Mouse (Mus musculus) liver, embryonic 14.5 days (tissue): ENCODE data around the gene Mcts2. TPM values are rescaled to one million over a fixed set of nuclear protein-coding genes. Genes with fewer than 3 reads are reported as not detected.

Source experiments
- ATAC-seq: fragments of 200-750 bp; cut with Nextera tagmentation; 2 replicates; pipeline ENCODE4 v1.8.0; 2017; ENCODE audit warnings: moderate number of reproducible peaks, mild to moderate bottlenecking, moderate library complexity; ENCODE audit not compliant: insufficient read depth
- DNase-seq, 3 experiments: peaks; one replicate each; pipeline ENCODE4 v3.0.0-alpha.2; 2012 to 2013; ENCODE audit warnings: low read depth in 3 of 3, low spot score in 3 of 3
- H3K27ac ChIP-seq: fragments of 300-500 bp; sonication (generic); 2 replicates; pipeline ENCODE4 v1.5.1; 2014; ENCODE audit warnings: moderate library complexity, mild to moderate bottlenecking, control low read depth, inconsistent platforms
- H3K27me3 ChIP-seq: fragments of 300-500 bp; sonication (generic); 2 replicates; pipeline ENCODE4 v1.6.1; 2014; ENCODE audit warnings: mild to moderate bottlenecking, low read length, moderate library complexity; ENCODE audit not compliant: control insufficient read depth, insufficient read depth
- H3K36me3 ChIP-seq: fragments of 300-500 bp; sonication (generic); replicated peaks from 2 replicates; pipeline ENCODE4 v1.6.1; 2014; ENCODE audit warnings: low read depth; ENCODE audit not compliant: control insufficient read depth, insufficient read depth
- H3K4me1 ChIP-seq, 2 experiments: fragments of 200-500 bp in 1 of 2; fragments of 300-500 bp in 1 of 2; sonication (generic) in 1 of 2; replicated peaks; 2 replicates each; pipeline ENCODE4 v1.6.1; 2012 to 2014; ENCODE audit warnings: antibody characterized with exemption in 1 of 2, inconsistent platforms in 1 of 2, low read length in 1 of 2; ENCODE audit not compliant: control insufficient read depth in 2 of 2, insufficient read depth in 2 of 2
- H3K4me2 ChIP-seq: fragments of 300-500 bp; sonication (generic); 2 replicates; pipeline ENCODE4 v1.6.1; 2014; ENCODE audit warnings: low read depth, mild to moderate bottlenecking, control low read depth, moderate library complexity
- H3K4me3 ChIP-seq, 2 experiments: fragments of 200-500 bp in 1 of 2; fragments of 300-500 bp in 1 of 2; sonication (generic) in 1 of 2; 2 replicates each; pipeline ENCODE4 v1.5.1; 2012 to 2014; ENCODE audit warnings: low read depth in 2 of 2, low read length in 2 of 2, mild to moderate bottlenecking in 2 of 2, control low read depth in 1 of 2, inconsistent platforms in 1 of 2, moderate library complexity in 1 of 2; ENCODE audit not compliant: insufficient read depth in 1 of 2
- H3K9ac ChIP-seq: fragments of 300-500 bp; sonication (generic); replicated peaks from 2 replicates; pipeline ENCODE4 v1.6.1; 2014; ENCODE audit warnings: mild to moderate bottlenecking, control low read depth, moderate library complexity
- H3K9me3 ChIP-seq: fragments of 300-500 bp; sonication (generic); 2 replicates; pipeline ENCODE4 v1.6.1; 2016; ENCODE audit warnings: low read length, mixed read lengths; ENCODE audit not compliant: control insufficient read depth
- CTCF ChIP-seq: IDR thresholded peaks from 2 replicates; pipeline ENCODE4 v1.5.1; 2016; ENCODE audit warnings: antibody characterized with exemption, low read depth, control low read depth
- EP300 ChIP-seq: IDR thresholded peaks from 2 replicates; pipeline ENCODE4 v1.6.1; 2016; ENCODE audit warnings: antibody characterized with exemption, low read depth
- WGBS: fragments of 180-500 bp; shearing (Covaris S2); extraction: QIAGEN DNeasy Blood & Tissue Kit; methylation state at CpG from one replicate; pipeline ENCODE4 v1.1.7; 2014; ENCODE audit not compliant: insufficient replicate concordance; 5-methylcytosine and 5-hydroxymethylcytosine counted together
- polyA plus RNA-seq, 2 experiments: library from polyadenylated mRNA; depleted of rRNA in 1 of 2; stranded (reverse) in 1 of 2; unstranded in 1 of 2; fragments of >200 nt; fragmentation: Nextera tagmentation in 1 of 2; extraction: Ambion mirVana in 1 of 2; gene quantifications; 2 replicates each; pipeline versions ENCODE4 v1.2.1 to v1.2.3; 2012 to 2014

The Mcts2 gene
- polyA plus RNA-seq, 2 experiments, result 10.3 to 15.2 TPM

- Histone ChIP-seq H3K4me3 (no peak overlapping the region), H3K36me3 (no peaks in the 10 kb centered on the region), H3K27me3 (peaks cover 27% of the 10 kb centered on the region), H3K27ac (no peak overlapping the region), H3K4me1 (peaks cover 0 to 18% of the 10 kb centered on the region in 2 experiments; a peak in 2 of 4 replicates), H3K4me2 (peak overlapping the region; percentile 40; the same call in 1 of the 2 replicates), H3K9me3 (no peaks in the 10 kb centered on the region), H3K9ac (no peak overlapping the region)
- no peak for ATAC-seq
- DNase-seq, result no peak
- TF ChIP-seq CTCF, result no peak
- no peak for TF ChIP-seq EP300
- 49% methylated on average over 3 of the region's 3 CpGs for whole genome bisulfite sequencing
These were observed 37.5 kb downstream of the Mcts2 start for GRCm38 (mm10) chr2:152724332-152724723.

GRCm38 (mm10) chr2:152725178-152725750 lies 38.4 kb downstream of the Mcts2 start:
- Histone ChIP-seq H3K4me2 (no peak overlapping the region), H3K4me1 (peaks cover 0 to 26% of the 10 kb centered on the region in 2 experiments; a peak in 2 of 4 replicates), H3K9me3 (no peaks in the 10 kb centered on the region), H3K36me3 (no peaks in the 10 kb centered on the region), H3K9ac (no peak overlapping the region), H3K27ac (no peak overlapping the region), H3K4me3 (no peak overlapping the region), H3K27me3 (peaks cover 27% of the 10 kb centered on the region)
- WGBS, result 67% methylated on average over 15 of the region's 15 CpGs
- no peak for ATAC-seq
- TF ChIP-seq CTCF (no peak), EP300 (no peak)
- DNase-seq, result no peak

GRCm38 (mm10) chr2:152726213-152726612 lies 39.4 kb downstream of the Mcts2 start:
- H3K27me3 ChIP-seq, result peaks cover 27% of the 10 kb centered on the region
- 71% methylated on average over 6 of the region's 6 CpGs for WGBS
- DNase-seq, result no peak
- H3K9me3 ChIP-seq, result no peaks in the 10 kb centered on the region
- ATAC-seq, result no peak
- no peaks in the 10 kb centered on the region for H3K36me3 ChIP-seq
- H3K4me1 ChIP-seq, result peaks cover 0 to 26% of the 10 kb centered on the region in 2 experiments; a peak in 2 of 4 replicates
- H3K4me2 ChIP-seq, result no peak overlapping the region
- no peak overlapping the region for H3K9ac ChIP-seq
- TF ChIP-seq EP300 (no peak), CTCF (no peak)
- no peak overlapping the region for H3K4me3 ChIP-seq
- no peak overlapping the region for H3K27ac ChIP-seq

GRCm38 (mm10) chr2:152726751-152727335 lies 40.0 kb downstream of the Mcts2 start:
- 40% methylated on average over 6 of the region's 6 CpGs for WGBS
- Histone ChIP-seq H3K4me1 (peaks cover 0 to 26% of the 10 kb centered on the region in 2 experiments; a peak in 2 of 4 replicates), H3K36me3 (no peaks in the 10 kb centered on the region), H3K4me3 (no peak overlapping the region), H3K27ac (no peak overlapping the region), H3K9me3 (no peaks in the 10 kb centered on the region), H3K4me2 (no peak overlapping the region), H3K9ac (no peak overlapping the region), H3K27me3 (peaks cover 27% of the 10 kb centered on the region)
- DNase-seq, result no peak
- no peak for TF ChIP-seq CTCF
- TF ChIP-seq EP300, result no peak
- ATAC-seq, result no peak

DNA sequence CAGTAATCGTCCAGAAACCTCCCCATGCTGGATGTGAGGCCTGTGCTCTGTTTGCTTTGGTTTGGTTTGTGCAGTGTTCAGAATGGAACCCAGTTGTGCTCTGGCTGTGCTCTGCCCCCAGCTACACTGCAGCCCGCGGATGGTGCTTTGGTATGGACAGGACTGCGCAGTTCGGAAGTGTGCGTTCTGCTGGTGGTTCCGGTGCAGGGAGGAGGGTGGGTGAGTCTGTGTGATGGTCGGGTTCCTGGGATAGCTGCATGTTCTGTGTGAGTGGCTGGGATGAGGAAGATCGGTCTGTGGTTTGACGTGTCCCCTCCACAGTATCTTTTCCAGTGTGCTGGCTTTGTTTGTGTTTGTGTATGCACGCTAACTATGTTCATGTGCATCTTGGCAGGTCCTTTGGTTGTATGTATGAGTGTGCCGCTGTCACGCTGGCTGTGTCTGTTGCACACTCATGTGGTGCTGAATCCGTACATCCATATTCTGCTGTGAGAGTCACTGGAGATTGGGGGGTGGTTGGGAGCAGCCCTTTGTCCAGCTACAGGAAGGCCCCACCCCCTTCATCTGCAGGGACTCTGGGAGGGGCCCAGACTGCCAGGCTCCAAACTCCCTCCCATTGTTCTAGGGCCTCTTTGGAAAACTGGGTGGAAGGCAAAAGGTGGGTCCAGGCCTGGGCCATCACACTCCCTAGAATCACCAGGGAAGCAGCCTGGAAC lies 41.1 kb downstream of the Mcts2 start:
- DNase-seq (no peak), ATAC-seq (0 out of 2 replicates have a peak, but pooled peaks have one; percentile 29)
- WGBS, result 77% methylated on average over 14 of the region's 14 CpGs

More for the DNA sequence above, 41.1 kb downstream of the Mcts2 start:
- no peak for TF ChIP-seq CTCF
- no peak for TF ChIP-seq EP300
- no peaks in the 10 kb centered on the region for H3K36me3 ChIP-seq
- H3K9ac ChIP-seq, result no peak overlapping the region
- peaks cover 23% of the 10 kb centered on the region for H3K27me3 ChIP-seq
- H3K4me2 ChIP-seq, result no peak overlapping the region
- no peak overlapping the region for H3K4me3 ChIP-seq
- no peak overlapping the region for H3K27ac ChIP-seq
- peaks cover 0 to 26% of the 10 kb centered on the region in 2 experiments; a peak in 2 of 4 replicates for H3K4me1 ChIP-seq
- no peaks in the 10 kb centered on the region for H3K9me3 ChIP-seq
